Mouse (Mus musculus): ENCODE measurements around the gene Clic4.

The Clic4 gene

GRCm38 (mm10) chr4:135272640-135273306 lies at the start of gene Clic4:
TSS of gene Clic4 (minus strand) at chr4:135272814.
- DNase-seq (ENCODE audit: low spot score in 2 of 2): peak; percentile 90 to 93

- DNase-seq (ENCODE audit: low spot score in 2 of 2): peak; percentile 76
Observed at GRCm38 (mm10) chr4:135317966-135318365, 45.4 kb upstream of the Clic4 start.

- no peak for DNase-seq (ENCODE audit: low spot score in 2 of 2)
Observed at GRCm38 (mm10) chr4:135317539-135317938, 44.9 kb upstream of the Clic4 start.

DNA sequence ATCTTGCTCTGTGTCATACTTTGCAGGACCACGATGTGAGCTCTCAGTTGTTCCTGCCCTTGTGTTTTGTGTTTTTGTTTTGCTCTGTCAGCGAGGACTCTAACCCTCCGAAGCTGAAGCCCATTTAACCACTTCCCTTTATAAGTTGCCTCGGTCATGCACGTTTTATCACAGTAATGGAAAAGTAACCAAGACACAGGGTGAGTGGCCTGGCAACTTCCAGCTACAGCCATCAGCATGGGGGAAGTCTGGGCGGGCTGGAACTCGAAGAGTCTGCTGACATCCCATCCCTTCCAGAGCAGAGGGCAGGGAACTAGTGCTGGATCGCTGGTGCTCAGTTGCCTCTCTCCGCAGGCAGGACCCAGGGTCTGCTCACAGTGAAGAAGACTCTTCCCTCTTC lies 42.7 kb upstream of the Clic4 start:
- DNase-seq (ENCODE audit: low spot score in 2 of 2): no peak

DNA sequence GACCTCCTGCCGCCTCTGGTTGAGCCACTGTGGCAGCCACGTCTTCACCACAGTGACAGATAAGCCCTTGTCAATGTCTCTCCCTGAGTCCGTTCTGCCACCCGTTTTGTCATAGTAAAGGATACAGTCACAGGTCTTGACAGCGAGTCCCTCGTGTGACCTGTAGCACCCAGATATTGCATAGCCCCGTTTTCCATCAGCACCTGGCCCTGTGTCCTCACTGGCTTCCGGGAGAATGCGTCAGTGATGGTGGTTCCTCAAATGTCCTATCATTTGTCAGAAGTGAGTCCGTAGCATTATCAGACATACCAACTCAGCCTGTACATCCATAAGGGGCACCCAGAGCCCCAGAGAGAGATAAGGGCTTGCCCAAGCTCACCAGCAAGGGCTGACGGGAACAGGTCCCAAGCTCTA lies 41.8 kb upstream of the Clic4 start:
- no peak for DNase-seq (ENCODE audit: low spot score in 2 of 2)

DNA sequence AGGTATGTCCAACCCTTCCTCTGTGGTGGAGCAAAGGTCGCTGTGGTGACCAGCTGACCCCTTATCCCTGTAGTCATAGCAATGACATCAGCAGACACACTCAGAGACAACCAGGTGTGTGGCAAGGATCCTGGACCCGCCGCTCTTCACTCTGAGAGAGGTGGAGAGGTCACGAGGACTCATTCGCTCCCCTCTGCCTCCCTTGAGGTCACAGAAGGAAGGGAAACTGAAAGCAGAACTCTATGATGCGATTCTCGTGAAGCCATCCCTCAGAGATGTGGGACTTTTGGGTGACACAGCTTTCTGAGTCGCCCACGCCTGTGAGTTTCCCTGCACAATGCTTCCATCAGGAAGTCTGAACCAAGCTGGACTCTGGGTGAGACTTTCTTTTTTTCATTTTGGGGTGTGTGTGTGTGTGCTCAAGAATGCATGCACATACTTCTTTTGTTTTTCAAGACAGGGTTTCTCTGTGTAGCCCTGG lies 41.2 kb upstream of the Clic4 start:
- peak in 1 of 2 experiments; percentile 26 for DNase-seq (ENCODE audit: low spot score in 2 of 2)

- DNase-seq (ENCODE audit: low spot score in 2 of 2): no peak
Observed at GRCm38 (mm10) chr4:135313111-135313691, 40.6 kb upstream of the Clic4 start.

GRCm38 (mm10) chr4:135312706-135313105 lies 40.1 kb upstream of the Clic4 start:
- DNase-seq (ENCODE audit: low spot score in 2 of 2): no peak

DNA sequence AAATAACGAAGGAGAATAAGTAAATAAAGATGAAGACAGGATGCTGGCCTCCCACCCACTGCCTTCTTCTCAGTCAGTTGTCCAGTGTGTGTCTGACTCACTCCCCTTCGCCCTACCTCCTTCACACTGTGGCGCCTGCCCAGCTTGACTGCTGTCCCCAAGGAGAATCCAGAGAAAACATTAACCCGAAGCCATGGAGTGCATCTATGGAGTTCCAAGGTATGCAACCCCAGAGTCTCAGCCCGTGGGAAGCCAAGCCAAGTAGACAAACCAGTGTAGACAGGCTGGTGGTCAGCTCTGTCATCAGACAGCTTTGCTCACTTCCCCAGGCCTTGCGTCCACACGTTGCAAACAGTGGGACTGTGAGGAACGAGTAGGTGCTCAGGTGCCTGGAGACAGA lies 37.8 kb upstream of the Clic4 start:
- no peak for DNase-seq (ENCODE audit: low spot score in 2 of 2)

- no peak for DNase-seq (ENCODE audit: low spot score in 2 of 2)
Observed at GRCm38 (mm10) chr4:135309726-135310125, 37.1 kb upstream of the Clic4 start.

- no peak for DNase-seq (ENCODE audit: low spot score in 2 of 2)
Observed at GRCm38 (mm10) chr4:135309112-135309659, 36.6 kb upstream of the Clic4 start.

- no peak for DNase-seq (ENCODE audit: low spot score in 2 of 2)
Observed at GRCm38 (mm10) chr4:135306971-135307632, 34.5 kb upstream of the Clic4 start.

- peak; percentile 10 to 23 for DNase-seq (ENCODE audit: low spot score in 2 of 2)
Observed at GRCm38 (mm10) chr4:135306533-135306932, 33.9 kb upstream of the Clic4 start.

DNA sequence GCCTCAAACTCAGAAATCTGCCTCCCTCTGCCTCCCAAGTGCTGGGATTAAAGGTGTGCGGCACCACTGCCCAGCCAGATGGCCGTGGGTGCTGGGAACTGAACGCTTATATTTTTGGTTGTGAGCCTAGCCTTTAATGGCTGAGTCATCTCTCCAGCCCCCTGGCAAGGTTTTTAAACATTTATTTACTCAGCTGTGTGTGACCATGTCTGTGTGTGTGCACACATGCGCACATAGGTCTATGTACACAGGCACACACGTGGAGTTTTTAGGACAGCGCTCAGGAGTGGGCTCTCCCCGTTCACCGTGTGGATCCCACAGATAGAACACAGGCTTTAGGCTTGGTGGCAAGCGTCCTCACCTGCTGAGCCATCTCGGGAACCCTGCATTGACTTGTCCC lies 29.6 kb upstream of the Clic4 start:
- no peak for DNase-seq (ENCODE audit: low spot score in 2 of 2)

GRCm38 (mm10) chr4:135301166-135301565 lies 28.6 kb upstream of the Clic4 start:
- DNase-seq (ENCODE audit: low spot score in 2 of 2): no peak

- no peak for DNase-seq (ENCODE audit: low spot score in 2 of 2)
Observed at GRCm38 (mm10) chr4:135300248-135301041, 27.8 kb upstream of the Clic4 start.

GRCm38 (mm10) chr4:135298680-135299079 lies 26.1 kb upstream of the Clic4 start:
- DNase-seq (ENCODE audit: low spot score in 2 of 2): no peak

DNA sequence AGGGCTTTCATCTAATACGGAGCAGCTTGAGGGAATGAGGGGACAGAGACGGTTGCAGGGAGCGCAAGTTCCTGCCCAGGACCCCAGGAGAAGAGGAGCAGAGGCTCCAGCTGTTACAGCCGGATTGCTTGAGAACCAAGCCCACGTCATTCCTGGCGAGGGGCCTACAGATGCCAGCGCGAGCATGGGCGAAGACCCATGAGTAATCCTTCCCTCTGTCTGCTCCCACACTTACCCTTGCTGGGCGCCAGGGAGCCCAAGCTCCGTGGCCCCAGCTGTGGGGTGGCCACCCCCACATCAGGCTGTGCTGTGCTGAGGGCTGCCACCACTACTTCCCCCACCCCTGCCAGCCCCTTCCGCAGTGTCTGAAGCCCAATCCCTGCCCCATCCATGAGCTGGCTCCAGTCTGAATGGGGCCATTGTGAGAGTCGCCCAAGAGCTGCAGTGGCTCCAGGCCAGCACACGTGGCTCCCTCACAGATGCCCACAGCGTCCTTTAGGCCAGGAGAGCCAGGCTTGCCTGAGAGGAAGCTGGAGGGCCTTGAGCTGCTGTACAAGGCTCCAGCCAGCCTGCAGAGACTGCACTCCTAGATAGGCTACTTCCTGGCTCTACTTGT lies 25.4 kb upstream of the Clic4 start:
- peak; percentile 47 to 61 for DNase-seq (ENCODE audit: low spot score in 2 of 2)

DNA sequence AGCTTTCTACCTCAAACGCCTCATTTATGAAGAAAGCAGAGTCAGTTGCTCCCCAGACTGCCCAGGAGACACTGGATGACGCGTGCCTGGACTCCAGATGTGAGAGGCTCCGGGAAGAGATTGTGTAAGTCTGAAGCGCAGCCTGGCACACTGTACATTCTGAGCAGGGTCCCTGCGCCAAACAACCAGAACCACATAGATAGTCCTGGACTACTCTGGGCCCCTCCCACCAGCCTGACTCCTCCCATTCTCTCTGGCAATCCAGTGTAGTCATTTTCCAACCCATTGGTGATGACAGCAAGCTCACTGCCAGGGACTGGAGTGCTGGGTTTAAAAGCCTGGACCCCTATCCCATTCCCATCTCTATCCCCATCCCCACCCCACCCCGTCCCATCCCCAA lies 24.5 kb upstream of the Clic4 start:
- no peak for DNase-seq (ENCODE audit: low spot score in 2 of 2)

- DNase-seq (ENCODE audit: low spot score in 2 of 2): no peak
Observed at GRCm38 (mm10) chr4:135296565-135296964, 24.0 kb upstream of the Clic4 start.

- no peak for DNase-seq (ENCODE audit: low spot score in 2 of 2)
Observed at GRCm38 (mm10) chr4:135293813-135294212, 21.2 kb upstream of the Clic4 start.
